ENCODE assay signal across 17 mouse cellular contexts in the genomic region with DNA sequence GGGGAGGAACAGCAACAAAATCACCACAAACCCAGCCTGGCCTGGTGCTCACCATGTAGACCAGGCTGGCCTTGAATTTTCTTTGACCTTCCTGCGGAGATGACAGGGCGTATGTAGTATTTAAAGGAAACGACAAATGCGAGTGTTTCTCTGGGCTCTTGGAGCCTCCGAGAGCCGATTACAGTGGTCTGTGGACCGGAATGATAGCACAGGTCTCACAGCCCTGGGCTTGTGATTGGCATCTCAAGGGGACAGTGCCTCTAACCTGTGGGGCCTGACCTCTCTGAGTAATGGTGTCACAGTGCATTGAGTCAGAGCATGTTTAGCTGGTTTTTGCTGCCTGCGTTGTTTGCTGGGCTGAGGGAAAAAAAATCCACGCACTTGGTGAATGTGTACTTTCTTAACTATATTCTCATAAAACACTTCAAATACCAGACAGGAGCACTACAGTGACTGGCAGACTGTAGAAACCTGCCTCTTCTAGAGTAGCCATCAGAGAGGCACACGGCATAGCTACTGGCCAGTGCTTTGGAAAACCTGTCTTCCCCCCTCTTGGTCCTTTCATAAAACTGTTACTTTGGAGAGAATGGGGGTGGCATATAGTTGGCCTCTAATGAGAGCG. TPM values are rescaled to one million over a fixed set of nuclear protein-coding genes. Genes with fewer than 3 reads are reported as not detected.
DNase-seq lines count a peak whose midpoint lies in the region; ATAC-seq and TF ChIP-seq lines count a peak whose summit lies in the region.
"Had no signal": no experiment of that assay in that cellular context is flagged by ENCODE, and none has a peak within 500 bp of the region (broad histone marks: within the 10 kb centered on the region; RNA-seq: fewer than 3 reads in every experiment).

No protein-coding gene starts in this region.

- no peak for DNase-seq in heart, adult 11 months
- peak; percentile 50 for DNase-seq in urinary bladder, postnatal 14 days (ENCODE audit: low spot score)
- DNase-seq in urinary bladder, adult 2 months (ENCODE audit: low spot score) = no peak
- DNase-seq in stomach, postnatal 0 days (ENCODE audit: low spot score) = no peak
- no peak for DNase-seq in spleen, adult 12 weeks (ENCODE audit: low spot score)
- DNase-seq: cerebellum, adult 11 months; cerebellum, postnatal 14 days; forebrain, postnatal 0 days; right cerebral cortex, postnatal 14 days had no signal

- no peaks in the 10 kb centered on the region for H3K27me3 ChIP-seq in heart, embryonic 12.5 days (replicated peaks)
- H3K27me3 ChIP-seq in liver, embryonic 15.5 days = no peaks in the 10 kb centered on the region
- H3K27me3 ChIP-seq in stomach, postnatal 0 days (ENCODE audit: control insufficient read depth, insufficient read depth, low read length) = no peaks in the 10 kb centered on the region
- H3K27me3 ChIP-seq: hindbrain, embryonic 12.5 days; midbrain, embryonic 12.5 days had no signal

- H3K9me3 ChIP-seq in heart, embryonic 12.5 days (replicated peaks) = no peaks in the 10 kb centered on the region
- no peaks in the 10 kb centered on the region for H3K9me3 ChIP-seq in liver, embryonic 15.5 days (replicated peaks)
- H3K9me3 ChIP-seq in stomach, postnatal 0 days (ENCODE audit: control insufficient read depth, low read length) = no peaks in the 10 kb centered on the region
- H3K9me3 ChIP-seq: G1E; hindbrain, embryonic 12.5 days; midbrain, embryonic 12.5 days had no signal

- TF ChIP-seq CTCF in stomach, postnatal 0 days (IDR thresholded peaks at IDR 0.05; ENCODE audit: low read depth) = no peak

- WGBS in heart, embryonic 12.5 days = 73% methylated on average over 11 of the region's 11 CpGs
- WGBS in liver, embryonic 15.5 days (ENCODE audit: insufficient replicate concordance) = 68% methylated on average over 11 of the region's 11 CpGs
- 80% methylated on average over 11 of the region's 11 CpGs for WGBS in stomach, postnatal 0 days

- no peak overlapping the region for H3K27ac ChIP-seq in heart, embryonic 12.5 days (ENCODE audit: poor library complexity, severe bottlenecking)
- H3K27ac ChIP-seq in liver, embryonic 15.5 days (replicated peaks) = peak overlapping the region; percentile 71
- peak overlapping the region; percentile 35; the same call in 1 of the 2 replicates for H3K27ac ChIP-seq in stomach, postnatal 0 days (replicated peaks)
- H3K27ac ChIP-seq: hindbrain, embryonic 12.5 days; macrophage; midbrain, embryonic 12.5 days had no signal

- no peak for ATAC-seq in heart, embryonic 12.5 days (ENCODE audit: insufficient number of reproducible peaks, low FRiP score)
- ATAC-seq in liver, embryonic 15.5 days (ENCODE audit: insufficient read depth) = no peak
- ATAC-seq in stomach, postnatal 0 days (ENCODE audit: low FRiP score, low TSS enrichment) = no peak
- ATAC-seq in CD4-positive, CD25-positive, alpha-beta regulatory T cell, adult 4 months = no peak
- ATAC-seq: forebrain, postnatal 0 days; inflammation-experienced regulatory T-cells, adult 6 months had no signal

- H3K4me2 ChIP-seq in heart, embryonic 12.5 days = 0 out of 2 replicates have a peak overlapping the region, but pooled peaks have one; percentile 63
- H3K4me2 ChIP-seq in liver, embryonic 15.5 days = peak overlapping the region; percentile 92
- no peak overlapping the region for H3K4me2 ChIP-seq in stomach, postnatal 0 days (replicated peaks; ENCODE audit: low read depth)
- H3K4me2 ChIP-seq: hindbrain, embryonic 12.5 days; midbrain, embryonic 12.5 days had no signal

- no peak overlapping the region for H3K9ac ChIP-seq in heart, embryonic 12.5 days
- peak overlapping the region; percentile 42 for H3K9ac ChIP-seq in liver, embryonic 15.5 days
- no peak overlapping the region for H3K9ac ChIP-seq in stomach, postnatal 0 days (ENCODE audit: low read length)
- H3K9ac ChIP-seq: forebrain, postnatal 0 days; hindbrain, embryonic 12.5 days; midbrain, embryonic 12.5 days had no signal

- peaks cover 55% of the 10 kb centered on the region for H3K4me1 ChIP-seq in heart, embryonic 12.5 days (replicated peaks)
- H3K4me1 ChIP-seq in liver, embryonic 15.5 days (replicated peaks) = peaks cover 76% of the 10 kb centered on the region
- 0 out of 2 replicates have a peak, but pooled peaks cover 5% of the 10 kb centered on the region for H3K4me1 ChIP-seq in stomach, postnatal 0 days (replicated peaks; ENCODE audit: control insufficient read depth, insufficient read depth)

- H3K36me3 ChIP-seq in heart, embryonic 12.5 days = no peaks in the 10 kb centered on the region
- H3K36me3 ChIP-seq in liver, embryonic 15.5 days (replicated peaks) = peaks cover 30% of the 10 kb centered on the region
- no peaks in the 10 kb centered on the region for H3K36me3 ChIP-seq in stomach, postnatal 0 days (ENCODE audit: control insufficient read depth, insufficient read depth, low read length)
- H3K36me3 ChIP-seq: hindbrain, embryonic 12.5 days; midbrain, embryonic 12.5 days had no signal

- TF ChIP-seq EP300 in stomach, postnatal 0 days (optimal IDR thresholded peaks at IDR 0.05) = no peak

- H3K4me3 ChIP-seq in heart, embryonic 12.5 days = no peak overlapping the region
- H3K4me3 ChIP-seq in liver, embryonic 15.5 days (replicated peaks) = peak overlapping the region; percentile 71
- no peak overlapping the region for H3K4me3 ChIP-seq in stomach, postnatal 0 days (ENCODE audit: low read depth, low read length)
- H3K4me3 ChIP-seq: hindbrain, embryonic 12.5 days; midbrain, embryonic 12.5 days had no signal

RNA-seq across cellular contexts. Expression of a gene that starts 3.6 kb away (rescaled TPM):
- 11.4 and 12.0 TPM in 2 replicates for polyA plus RNA-seq in heart, embryonic 12.5 days (2016; fragmentation: Nextera tagmentation; extraction: Ambion mirVana)
- 0.44 and 0.72 TPM in 2 replicates for polyA plus RNA-seq in urinary bladder, adult 2 months (2012; rRNA removed)
- polyA plus RNA-seq in liver, embryonic 15.5 days (2015; fragmentation: Nextera tagmentation; extraction: Ambion mirVana) = 14.0 and 18.9 TPM in 2 replicates
- 3.5 and 3.8 TPM in 2 replicates for polyA plus RNA-seq in stomach, postnatal 0 days (2015; fragmentation: Nextera tagmentation; extraction: Ambion mirVana)
- 1 to 10 TPM in 1 of 2 experiments, under 1 TPM in 1; 0.26 to 1.2 TPM for polyA plus RNA-seq in CD4-positive, CD25-positive, alpha-beta regulatory T cell, adult 4 months (2017; shearing (Covaris generic))

RNA-seq across cellular contexts. Expression of a gene that starts 17.9 kb away (rescaled TPM):
- polyA plus RNA-seq in heart, embryonic 12.5 days (2016; fragmentation: Nextera tagmentation; extraction: Ambion mirVana) = 12.3 and 12.9 TPM in 2 replicates
- polyA plus RNA-seq in urinary bladder, adult 2 months (2012; rRNA removed) = 40.0 and 42.7 TPM in 2 replicates
- polyA plus RNA-seq in liver, embryonic 15.5 days (2015; fragmentation: Nextera tagmentation; extraction: Ambion mirVana) = 7.8 and 8.4 TPM in 2 replicates
- 51.8 and 56.4 TPM in 2 replicates for polyA plus RNA-seq in stomach, postnatal 0 days (2015; fragmentation: Nextera tagmentation; extraction: Ambion mirVana)
- 10 to 100 TPM; 21.3 to 56.0 TPM for polyA plus RNA-seq in CD4-positive, CD25-positive, alpha-beta regulatory T cell, adult 4 months (2017; shearing (Covaris generic))

RNA-seq across cellular contexts. Expression of a gene that starts 20.8 kb away (rescaled TPM):
- polyA plus RNA-seq in heart, embryonic 12.5 days (2016; fragmentation: Nextera tagmentation; extraction: Ambion mirVana) = 151 and 156 TPM in 2 replicates
- 153 and 165 TPM in 2 replicates for polyA plus RNA-seq in urinary bladder, adult 2 months (2012; rRNA removed)
- 39.6 and 40.3 TPM in 2 replicates for polyA plus RNA-seq in liver, embryonic 15.5 days (2015; fragmentation: Nextera tagmentation; extraction: Ambion mirVana)
- 64.7 and 70.3 TPM in 2 replicates for polyA plus RNA-seq in stomach, postnatal 0 days (2015; fragmentation: Nextera tagmentation; extraction: Ambion mirVana)
- polyA plus RNA-seq in CD4-positive, CD25-positive, alpha-beta regulatory T cell, adult 4 months (2017; shearing (Covaris generic)) = 100 to 1,000 TPM in 1 of 2 experiments, 10 to 100 TPM in 1; 83.6 to 119 TPM

RNA-seq across cellular contexts. Expression of a gene that starts 37.5 kb away (rescaled TPM):
- 31.7 and 31.9 TPM in 2 replicates for polyA plus RNA-seq in heart, embryonic 12.5 days (2016; fragmentation: Nextera tagmentation; extraction: Ambion mirVana)
- polyA plus RNA-seq in urinary bladder, adult 2 months (2012; rRNA removed) = 25.8 and 33.1 TPM in 2 replicates
- 4.1 and 6.6 TPM in 2 replicates for polyA plus RNA-seq in liver, embryonic 15.5 days (2015; fragmentation: Nextera tagmentation; extraction: Ambion mirVana)
- polyA plus RNA-seq in stomach, postnatal 0 days (2015; fragmentation: Nextera tagmentation; extraction: Ambion mirVana) = 8.6 and 12.1 TPM in 2 replicates
- 1 to 10 TPM in 1 of 2 experiments, under 1 TPM in 1; 0.19 to 1.9 TPM for polyA plus RNA-seq in CD4-positive, CD25-positive, alpha-beta regulatory T cell, adult 4 months (2017; shearing (Covaris generic))
- polyA plus RNA-seq: G1E had no signal

RNA-seq across cellular contexts. Expression of a gene that starts 46.3 kb away (rescaled TPM):
- 924 and 950 TPM in 2 replicates for polyA plus RNA-seq in heart, embryonic 12.5 days (2016; fragmentation: Nextera tagmentation; extraction: Ambion mirVana)
- polyA plus RNA-seq in urinary bladder, adult 2 months (2012; rRNA removed) = 67.0 and 104 TPM in 2 replicates
- 398 and 432 TPM in 2 replicates for polyA plus RNA-seq in liver, embryonic 15.5 days (2015; fragmentation: Nextera tagmentation; extraction: Ambion mirVana)
- 358 and 380 TPM in 2 replicates for polyA plus RNA-seq in stomach, postnatal 0 days (2015; fragmentation: Nextera tagmentation; extraction: Ambion mirVana)
- polyA plus RNA-seq in CD4-positive, CD25-positive, alpha-beta regulatory T cell, adult 4 months (2017; shearing (Covaris generic)) = 100 to 1,000 TPM in 1 of 2 experiments, 10 to 100 TPM in 1; 80.7 to 125 TPM
